Mouse (Mus musculus): ENCODE measurements around the gene Phf23. TPM values are rescaled to one million over a fixed set of nuclear protein-coding genes. Genes with fewer than 3 reads are reported as not detected.

Gene Phf23
- polyA plus RNA-seq, 1 experiment = 75.6 TPM

- no peaks in the 10 kb centered on the region for H3K9me3 ChIP-seq (replicated peaks; ENCODE audit: control insufficient read depth, insufficient read depth, low read length, poor library complexity, severe bottlenecking)
- H3K4me1 ChIP-seq (ENCODE audit: control insufficient read depth, insufficient read depth, low read length) = no peaks in the 10 kb centered on the region
- no peaks in the 10 kb centered on the region for H3K27me3 ChIP-seq (ENCODE audit: control insufficient read depth, insufficient read depth, low read length, poor library complexity, severe bottlenecking)
- TF ChIP-seq EP300 (IDR thresholded peaks at IDR 0.05; ENCODE audit: insufficient read depth, low read depth, low read length) (peak; percentile 90), CTCF (IDR thresholded peaks at IDR 0.05; ENCODE audit: low read depth, low read length) (no peak), POLR2A (IDR thresholded peaks at IDR 0.05; ENCODE audit: insufficient read depth, low read length) (peak; percentile 88)
- peak within 1 kb of the TSS; percentile 87 for H3K4me3 ChIP-seq (ENCODE audit: low read depth, low read length)
- H3K9ac ChIP-seq (ENCODE audit: low read depth, poor library complexity, severe bottlenecking) = peak within 1 kb of the TSS; percentile 86
- H3K36me3 ChIP-seq (ENCODE audit: control insufficient read depth, insufficient read depth, low read length, poor library complexity, severe bottlenecking) = peaks cover 33% of the 10 kb centered on the region
- H3K27ac ChIP-seq (ENCODE audit: insufficient read depth, low read length) = peak within 1 kb of the TSS; percentile 73
Measured at GRCm38 (mm10) chr11:70000396-70000898, 4.9 kb downstream of the Phf23 start, which contains the start of gene Dvl2. Gene Dvl2 (plus strand): TSS chr11:70000595.

GRCm38 (mm10) chr11:70001159-70001558, 5.6 kb downstream of the Phf23 start:
- Histone ChIP-seq H3K4me1 (ENCODE audit: control insufficient read depth, insufficient read depth, low read length) (no peaks in the 10 kb centered on the region), H3K27me3 (ENCODE audit: control insufficient read depth, insufficient read depth, low read length, poor library complexity, severe bottlenecking) (no peaks in the 10 kb centered on the region), H3K9me3 (replicated peaks; ENCODE audit: control insufficient read depth, insufficient read depth, low read length, poor library complexity, severe bottlenecking) (no peaks in the 10 kb centered on the region), H3K36me3 (ENCODE audit: control insufficient read depth, insufficient read depth, low read length, poor library complexity, severe bottlenecking) (peaks cover 39% of the 10 kb centered on the region), H3K4me3 (ENCODE audit: low read depth, low read length) (peak overlapping the region; percentile 87), H3K27ac (ENCODE audit: insufficient read depth, low read length) (peak overlapping the region; percentile 73), H3K9ac (ENCODE audit: low read depth, poor library complexity, severe bottlenecking) (peak overlapping the region; percentile 86)
- TF ChIP-seq EP300 (IDR thresholded peaks at IDR 0.05; ENCODE audit: insufficient read depth, low read depth, low read length) (no peak), POLR2A (IDR thresholded peaks at IDR 0.05; ENCODE audit: insufficient read depth, low read length) (no peak), CTCF (IDR thresholded peaks at IDR 0.05; ENCODE audit: low read depth, low read length) (no peak)

- Histone ChIP-seq H3K27me3 (ENCODE audit: control insufficient read depth, insufficient read depth, low read length, poor library complexity, severe bottlenecking) (no peaks in the 10 kb centered on the region), H3K36me3 (ENCODE audit: control insufficient read depth, insufficient read depth, low read length, poor library complexity, severe bottlenecking) (peaks cover 45% of the 10 kb centered on the region), H3K27ac (ENCODE audit: insufficient read depth, low read length) (no peak overlapping the region), H3K4me1 (ENCODE audit: control insufficient read depth, insufficient read depth, low read length) (no peaks in the 10 kb centered on the region), H3K9ac (ENCODE audit: low read depth, poor library complexity, severe bottlenecking) (peak overlapping the region; percentile 86), H3K4me3 (ENCODE audit: low read depth, low read length) (peak overlapping the region; percentile 29), H3K9me3 (replicated peaks; ENCODE audit: control insufficient read depth, insufficient read depth, low read length, poor library complexity, severe bottlenecking) (no peaks in the 10 kb centered on the region)
- no peak for TF ChIP-seq POLR2A (IDR thresholded peaks at IDR 0.05; ENCODE audit: insufficient read depth, low read length)
- TF ChIP-seq CTCF (IDR thresholded peaks at IDR 0.05; ENCODE audit: low read depth, low read length) = peak; percentile 32
Measured at GRCm38 (mm10) chr11:70001865-70002264, 6.3 kb downstream of the Phf23 start.

- no peak overlapping the region for H3K9ac ChIP-seq (ENCODE audit: low read depth, poor library complexity, severe bottlenecking)
Measured at GRCm38 (mm10) chr11:70002471-70002870, 6.9 kb downstream of the Phf23 start.

GRCm38 (mm10) chr11:70005521-70005920, 9.9 kb downstream of the Phf23 start:
- Histone ChIP-seq H3K27me3 (ENCODE audit: control insufficient read depth, insufficient read depth, low read length, poor library complexity, severe bottlenecking) (no peaks in the 10 kb centered on the region), H3K4me1 (ENCODE audit: control insufficient read depth, insufficient read depth, low read length) (no peaks in the 10 kb centered on the region), H3K9ac (ENCODE audit: low read depth, poor library complexity, severe bottlenecking) (no peak overlapping the region), H3K9me3 (replicated peaks; ENCODE audit: control insufficient read depth, insufficient read depth, low read length, poor library complexity, severe bottlenecking) (no peaks in the 10 kb centered on the region), H3K27ac (ENCODE audit: insufficient read depth, low read length) (peak overlapping the region; percentile 54), H3K36me3 (ENCODE audit: control insufficient read depth, insufficient read depth, low read length, poor library complexity, severe bottlenecking) (peaks cover 47% of the 10 kb centered on the region), H3K4me3 (ENCODE audit: low read depth, low read length) (no peak overlapping the region)
- no peak for TF ChIP-seq EP300 (IDR thresholded peaks at IDR 0.05; ENCODE audit: insufficient read depth, low read depth, low read length)
- no peak for TF ChIP-seq POLR2A (IDR thresholded peaks at IDR 0.05; ENCODE audit: insufficient read depth, low read length)
- peak; percentile 69 for TF ChIP-seq CTCF (IDR thresholded peaks at IDR 0.05; ENCODE audit: low read depth, low read length)

More at GRCm38 (mm10) chr11:70002471-70002870, 6.9 kb downstream of the Phf23 start:
- TF ChIP-seq CTCF (IDR thresholded peaks at IDR 0.05; ENCODE audit: low read depth, low read length) = no peak
- no peak for TF ChIP-seq EP300 (IDR thresholded peaks at IDR 0.05; ENCODE audit: insufficient read depth, low read depth, low read length)
- TF ChIP-seq POLR2A (IDR thresholded peaks at IDR 0.05; ENCODE audit: insufficient read depth, low read length) = no peak
- Histone ChIP-seq H3K36me3 (ENCODE audit: control insufficient read depth, insufficient read depth, low read length, poor library complexity, severe bottlenecking) (peaks cover 50% of the 10 kb centered on the region), H3K27me3 (ENCODE audit: control insufficient read depth, insufficient read depth, low read length, poor library complexity, severe bottlenecking) (no peaks in the 10 kb centered on the region), H3K9me3 (replicated peaks; ENCODE audit: control insufficient read depth, insufficient read depth, low read length, poor library complexity, severe bottlenecking) (no peaks in the 10 kb centered on the region), H3K4me1 (ENCODE audit: control insufficient read depth, insufficient read depth, low read length) (no peaks in the 10 kb centered on the region), H3K27ac (ENCODE audit: insufficient read depth, low read length) (no peak overlapping the region), H3K4me3 (ENCODE audit: low read depth, low read length) (peak overlapping the region; percentile 29)

- H3K4me3 ChIP-seq (ENCODE audit: low read depth, low read length) = no peak overlapping the region
- no peaks in the 10 kb centered on the region for H3K9me3 ChIP-seq (replicated peaks; ENCODE audit: control insufficient read depth, insufficient read depth, low read length, poor library complexity, severe bottlenecking)
- no peak for TF ChIP-seq EP300 (IDR thresholded peaks at IDR 0.05; ENCODE audit: insufficient read depth, low read depth, low read length)
- no peak for TF ChIP-seq CTCF (IDR thresholded peaks at IDR 0.05; ENCODE audit: low read depth, low read length)
- TF ChIP-seq POLR2A (IDR thresholded peaks at IDR 0.05; ENCODE audit: insufficient read depth, low read length) = no peak
- H3K4me1 ChIP-seq (ENCODE audit: control insufficient read depth, insufficient read depth, low read length) = no peaks in the 10 kb centered on the region
- no peaks in the 10 kb centered on the region for H3K27me3 ChIP-seq (ENCODE audit: control insufficient read depth, insufficient read depth, low read length, poor library complexity, severe bottlenecking)
- no peak overlapping the region for H3K27ac ChIP-seq (ENCODE audit: insufficient read depth, low read length)
- H3K9ac ChIP-seq (ENCODE audit: low read depth, poor library complexity, severe bottlenecking) = no peak overlapping the region
- H3K36me3 ChIP-seq (ENCODE audit: control insufficient read depth, insufficient read depth, low read length, poor library complexity, severe bottlenecking) = peaks cover 61% of the 10 kb centered on the region
Measured at GRCm38 (mm10) chr11:70010033-70010432, 14.5 kb downstream of the Phf23 start.
